ENCODE assay signal across 14 mouse cellular contexts in the genomic region with DNA sequence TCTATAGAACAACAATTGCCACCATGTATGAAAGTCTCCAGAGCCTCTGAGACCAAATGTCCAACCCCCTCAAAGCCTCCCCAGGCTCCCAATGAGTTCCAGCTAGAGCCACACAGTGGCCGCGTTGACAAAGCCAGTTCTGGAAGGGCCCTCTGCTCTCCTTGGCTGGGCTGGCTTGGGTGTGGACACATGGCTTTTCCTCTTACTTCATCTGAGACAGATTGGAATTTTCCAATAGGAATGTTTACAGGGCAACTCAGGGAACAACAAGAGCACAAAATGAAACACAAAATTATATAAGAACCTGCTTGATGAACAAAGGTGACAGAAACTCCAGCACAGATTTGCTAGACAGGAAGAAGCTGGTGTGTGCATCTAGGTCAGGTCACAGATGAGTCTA. TPM values are rescaled to one million over a fixed set of nuclear protein-coding genes. Genes with fewer than 3 reads are reported as not detected.
DNase-seq lines count a peak whose midpoint lies in the region.
"Had no signal": no experiment of that assay in that cellular context is flagged by ENCODE, and none has a peak within 500 bp of the region (broad histone marks: within the 10 kb centered on the region; RNA-seq: fewer than 3 reads in every experiment).

No protein-coding gene starts in this region.

- intact Hi-C loops in heart, postnatal 14 days (cut with DNase I), result loop anchor here (1.0 to 10.0 kb wide), 5 partner anchors 52 to 610 kb away; no protein-coding TSS in a partner anchor

- WGBS in heart, embryonic 10.5 days, result 57% methylated on average over 2 of the region's 2 CpGs
- 71% methylated on average over 2 of the region's 2 CpGs for WGBS in midbrain, embryonic 10.5 days

- H3K36me3 ChIP-seq in heart, embryonic 10.5 days, result no peaks in the 10 kb centered on the region
- no peaks in the 10 kb centered on the region for H3K36me3 ChIP-seq in midbrain, embryonic 10.5 days
- H3K36me3 ChIP-seq: liver, embryonic 13.5 days had no signal

- no peaks in the 10 kb centered on the region for H3K4me1 ChIP-seq in heart, embryonic 10.5 days
- H3K4me1 ChIP-seq in midbrain, embryonic 10.5 days, result no peaks in the 10 kb centered on the region

- no peaks in the 10 kb centered on the region for H3K27me3 ChIP-seq in heart, embryonic 10.5 days (ENCODE audit: insufficient read depth, poor library complexity, severe bottlenecking)
- H3K27me3 ChIP-seq in midbrain, embryonic 10.5 days (ENCODE audit: low read depth, poor library complexity, severe bottlenecking), result no peaks in the 10 kb centered on the region
- H3K27me3 ChIP-seq: liver, embryonic 13.5 days had no signal

- H3K4me3 ChIP-seq in heart, embryonic 10.5 days, result no peak overlapping the region
- H3K4me3 ChIP-seq in midbrain, embryonic 10.5 days, result no peak overlapping the region
- H3K4me3 ChIP-seq: liver, embryonic 13.5 days had no signal

- no peak overlapping the region for H3K27ac ChIP-seq in heart, embryonic 10.5 days
- H3K27ac ChIP-seq in midbrain, embryonic 10.5 days (replicated peaks), result no peak overlapping the region
- H3K27ac ChIP-seq: liver, embryonic 13.5 days had no signal

- no peaks in the 10 kb centered on the region for H3K9me3 ChIP-seq in heart, embryonic 10.5 days
- H3K9me3 ChIP-seq in midbrain, embryonic 10.5 days (replicated peaks), result no peaks in the 10 kb centered on the region
- H3K9me3 ChIP-seq: liver, embryonic 13.5 days had no signal

- DNase-seq in heart, adult 18-20 months, result peak; percentile 63 to 85
- no peak for DNase-seq in heart, embryonic 10.5 days (ENCODE audit: low spot score)
- DNase-seq in gastrocnemius, adult 18-20 months (ENCODE audit: low spot score), result peak; percentile 65
- DNase-seq in heart, postnatal 14 days, result peak; percentile 47 to 49
- DNase-seq in lung, postnatal 10 days, result peak; percentile 50
- DNase-seq in spleen, postnatal 10 days (ENCODE audit: low spot score in 2 of 2), result no peak
- DNase-seq in cerebellum, postnatal 25 days, result no peak
- no peak for DNase-seq in midbrain, embryonic 10.5 days (ENCODE audit: low spot score)

RNA-seq across cellular contexts. Expression of gene Fam50b, which starts 59.8 kb away (rescaled TPM):
- total RNA-seq in heart, adult 18-20 months (2021), result not detected
- polyA plus RNA-seq in heart, embryonic 10.5 days (2016; fragmentation: Nextera tagmentation; extraction: Ambion mirVana), result not detected in 2 replicates
- not detected for total RNA-seq in gastrocnemius, adult 18-20 months (2021)
- total RNA-seq in heart, postnatal 14 days (2021), result not detected
- polyA plus RNA-seq in midbrain, embryonic 10.5 days (2016; fragmentation: Nextera tagmentation; extraction: Ambion mirVana), result not detected in 2 replicates
- total RNA-seq: gastrocnemius, postnatal 4 days; layer of hippocampus, postnatal 36 days had no signal
- polyA plus RNA-seq: inflammation-experienced regulatory T-cells, adult 6 months; liver, embryonic 13.5 days; neural tube, embryonic 11.5 days; stomach, embryonic 16.5 days had no signal

Comparison
In these comparisons a context has a peak if more than half of its experiments do, and no peak if none do; other contexts are left out.
1. DNase-seq: peak in heart, adult 18-20 months (2 of 2), gastrocnemius, adult 18-20 months (single experiment), heart, postnatal 14 days (2 of 2) and lung, postnatal 10 days (single experiment); none in heart, embryonic 10.5 days (single experiment), spleen, postnatal 10 days (0 of 2), cerebellum, postnatal 25 days (0 of 2) and midbrain, embryonic 10.5 days (single experiment).